ENCODE assay signal across 21 mouse cellular contexts in genomic region chr1:25854451-25854978, GRCm38 (mm10).
"Had no signal": no experiment of that assay in that cellular context is flagged by ENCODE, and none has a peak within 500 bp of the region (broad histone marks: within the 10 kb centered on the region; RNA-seq: fewer than 3 reads in every experiment).

No protein-coding gene starts in this region.

- ATAC-seq: liver, embryonic 12.5 days had no signal

- H3K27ac ChIP-seq: kidney, postnatal 0 days; layer of hippocampus, adult 2 months; limb, embryonic 10.5 days; limb, embryonic 13.5 days; liver, embryonic 12.5 days; liver, embryonic 15.5 days; lung, embryonic 15.5 days; stomach, embryonic 15.5 days had no signal

- H3K9me3 ChIP-seq: limb, embryonic 10.5 days; limb, embryonic 13.5 days; liver, embryonic 12.5 days; liver, embryonic 15.5 days; lung, embryonic 15.5 days; megakaryocyte, embryonic 14.5 days; stomach, embryonic 15.5 days had no signal

- H3K4me3 ChIP-seq: layer of hippocampus, adult 2 months; limb, embryonic 10.5 days; limb, embryonic 13.5 days; liver, embryonic 12.5 days; liver, embryonic 15.5 days; lung, embryonic 15.5 days; megakaryocyte, embryonic 14.5 days; stomach, embryonic 15.5 days had no signal

- H3K9ac ChIP-seq: limb, embryonic 13.5 days; liver, embryonic 12.5 days; liver, embryonic 15.5 days; lung, embryonic 15.5 days; stomach, embryonic 15.5 days had no signal

- DNase-seq: kidney, adult 2 months; kidney, postnatal 25 days; layer of hippocampus, adult 9-11 months; liver; lung, adult 18-20 months; lung, postnatal 10 days; lung, postnatal 36 days; midbrain, embryonic 14.5 days; right cerebral cortex, postnatal 25 days; spleen, adult 18-20 months; thymus, postnatal 25 days had no signal

- H3K4me2 ChIP-seq: limb, embryonic 13.5 days; liver, embryonic 12.5 days; liver, embryonic 15.5 days; lung, embryonic 15.5 days; midbrain, embryonic 11.5 days; stomach, embryonic 15.5 days had no signal

- H3K27me3 ChIP-seq: limb, embryonic 13.5 days; liver, embryonic 12.5 days; liver, embryonic 15.5 days; lung, embryonic 15.5 days; megakaryocyte, embryonic 14.5 days; stomach, embryonic 15.5 days had no signal

- H3K36me3 ChIP-seq: limb, embryonic 10.5 days; limb, embryonic 13.5 days; liver, embryonic 12.5 days; liver, embryonic 15.5 days; lung, embryonic 15.5 days; stomach, embryonic 15.5 days had no signal

- H3K4me1 ChIP-seq: limb, embryonic 10.5 days; limb, embryonic 13.5 days; liver, embryonic 12.5 days; liver, embryonic 15.5 days; lung, embryonic 15.5 days; megakaryocyte, embryonic 14.5 days; stomach, embryonic 15.5 days had no signal
